In the genomic region with DNA sequence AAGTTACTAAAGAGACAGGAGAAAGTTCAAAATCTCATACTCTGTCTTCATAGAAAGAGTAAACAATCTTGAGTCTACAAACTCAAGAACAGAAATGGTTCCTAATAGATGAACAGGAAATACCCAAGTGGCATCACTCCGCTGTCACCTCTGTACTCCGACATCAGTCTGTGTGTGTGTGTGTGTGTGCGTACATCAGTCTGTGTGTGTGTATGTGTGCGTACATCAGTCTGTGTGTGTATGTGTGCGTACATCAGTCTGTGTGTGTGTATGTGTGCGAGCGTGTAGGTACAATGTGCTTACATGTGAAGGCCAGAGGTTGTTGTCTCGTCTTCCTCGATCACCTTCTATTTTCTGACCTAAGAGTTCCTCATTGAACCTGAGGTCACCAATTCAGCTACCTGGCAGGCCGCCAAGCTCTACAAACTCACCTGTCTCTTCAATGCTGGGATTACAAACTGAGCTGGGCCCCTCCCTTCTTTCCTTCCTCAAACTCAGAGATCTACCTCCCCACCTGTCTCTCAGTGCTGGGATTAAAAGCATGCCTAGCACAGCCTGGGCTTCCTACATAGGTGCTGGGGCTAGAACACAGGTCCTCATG, we compare ENCODE assay signal across 1 mouse cellular context.
TF ChIP-seq lines count a peak whose summit lies in the region.

No protein-coding gene starts in this region.

TF ChIP-seq in myocyte, 11 proteins besides CTCF, POLR2A, EP300 and RAD21:
- TF ChIP-seq POLR2AphosphoS2 (IDR thresholded peaks at IDR 0.05; ENCODE audit: insufficient read length, low read depth) (peak; percentile 76), SRF (IDR thresholded peaks at IDR 0.05; ENCODE audit: control insufficient read depth, insufficient read length, low read depth) (no peak), CEBPB (IDR thresholded peaks at IDR 0.05; ENCODE audit: insufficient read depth, poor library complexity, severe bottlenecking) (no peak)
TF ChIP-seq in myocyte: peak in this region for 1.
